Mouse (Mus musculus): ENCODE results near the gene Rims1. TPM values are rescaled to one million over a fixed set of nuclear protein-coding genes. Genes with fewer than 3 reads are reported as not detected.

Rims1 gene
- total RNA-seq (2015; ENCODE audit: low replicate concordance) (not detected in 2 replicates), total RNA-seq (2017; ENCODE audit: low replicate concordance) (not detected in 2 replicates)

DNA sequence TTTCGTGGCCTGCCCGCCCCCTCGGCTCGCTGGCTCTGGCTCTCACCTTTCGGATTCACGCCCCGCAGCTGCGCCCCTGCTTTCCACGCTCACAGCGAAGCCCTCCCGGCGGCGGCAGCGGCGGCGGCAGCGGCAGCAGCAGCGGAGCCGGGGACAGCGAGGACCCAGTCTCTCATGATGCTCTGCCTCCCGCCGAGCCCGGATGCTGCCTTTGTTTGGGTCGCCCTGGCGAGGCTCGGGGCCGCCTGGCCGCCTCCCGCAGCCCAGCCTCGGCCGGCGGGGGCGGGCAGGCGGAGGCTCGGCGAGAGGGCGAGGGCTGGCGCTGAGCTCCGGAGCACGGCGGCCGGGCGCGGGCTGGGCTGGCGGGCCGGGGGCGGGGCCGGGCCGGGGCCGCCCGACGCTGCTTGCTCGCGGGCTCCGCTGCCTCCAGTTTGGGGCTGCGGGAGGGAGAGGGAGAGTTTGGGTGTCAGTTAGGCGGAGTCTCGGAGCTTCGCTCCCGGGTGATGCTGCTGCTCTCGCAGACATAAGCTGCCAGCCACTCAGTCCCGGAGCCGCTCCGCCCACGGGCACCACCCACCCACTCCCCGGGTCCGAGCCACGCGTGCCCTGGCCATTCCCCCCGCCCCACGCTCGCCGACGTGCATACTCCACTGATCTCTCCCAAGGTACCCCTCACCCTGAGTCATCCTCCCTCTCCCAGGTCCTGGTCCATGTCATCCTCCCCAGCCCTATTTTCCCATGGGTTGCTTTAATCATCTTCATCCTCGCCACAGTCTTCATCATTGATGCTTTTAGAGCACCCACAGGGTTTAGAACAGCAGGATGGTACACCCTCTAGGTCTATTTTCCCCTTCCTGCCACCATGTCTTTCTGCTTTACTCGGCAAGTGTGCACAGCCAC lies at the start of gene Rims1:
Rims1 (minus strand) TSS at position 269 of the 900 bp plus-strand sequence.
- ATAC-seq (replicated peaks; ENCODE audit: low FRiP score, poor library complexity, severe bottlenecking), result no peak

DNA sequence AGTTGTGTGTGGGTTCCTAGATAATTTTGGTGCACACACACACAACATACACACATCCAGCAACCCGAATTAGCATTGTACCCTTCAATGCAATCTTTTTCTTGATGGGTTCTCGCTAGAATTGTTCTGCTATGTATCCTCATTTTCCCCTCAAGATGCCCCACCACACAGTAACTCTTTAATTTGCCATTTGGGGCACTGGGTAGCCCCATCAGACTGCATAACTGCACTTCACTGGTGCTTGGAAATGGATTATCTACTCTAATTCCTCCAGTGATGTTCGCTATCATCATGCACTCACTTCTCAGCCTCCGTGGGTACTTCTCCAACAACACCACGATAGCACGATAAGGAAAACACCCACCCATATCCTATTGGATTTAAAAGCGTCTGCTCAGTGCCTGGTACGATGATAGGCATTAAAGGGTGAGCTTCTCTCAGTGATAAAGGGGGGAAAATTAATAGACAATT lies 867 bp upstream of the Rims1 start:
- no peak for ATAC-seq (replicated peaks; ENCODE audit: low FRiP score, poor library complexity, severe bottlenecking)

DNA sequence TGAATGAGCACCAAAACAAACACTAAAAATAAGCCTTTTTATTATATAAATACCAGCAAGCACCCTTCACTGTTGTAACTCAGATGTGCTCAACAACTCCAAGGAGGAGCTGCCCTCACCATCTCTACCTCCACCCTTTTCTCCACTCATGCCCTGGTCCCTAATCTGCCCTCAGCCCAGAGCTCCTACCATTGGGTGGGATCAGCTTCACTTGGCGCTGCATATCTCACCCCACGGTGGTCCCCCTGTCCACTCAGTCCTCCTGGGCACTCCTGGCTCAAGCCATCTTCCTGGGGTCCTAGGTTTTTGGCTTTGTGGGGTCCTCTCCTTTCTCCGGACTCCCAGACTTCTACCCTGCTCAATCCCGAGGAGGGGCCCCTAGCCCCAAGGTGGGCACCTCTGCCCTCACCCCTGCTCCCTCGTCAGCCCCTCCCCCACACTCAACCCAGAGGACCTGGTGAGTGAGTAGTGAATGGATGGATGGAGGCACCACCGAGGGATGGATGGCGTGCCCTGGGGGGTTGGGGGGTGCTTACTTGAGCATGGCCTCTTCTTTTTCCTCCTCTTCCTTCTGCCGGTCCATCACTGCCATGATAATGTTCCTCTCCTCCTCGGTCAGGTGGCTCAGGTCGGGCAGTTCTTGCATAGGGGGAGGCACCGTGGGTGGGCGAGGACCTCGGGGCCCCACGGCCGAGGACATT lies 619 bp downstream of the Rims1 start:
- no peak for ATAC-seq (replicated peaks; ENCODE audit: low FRiP score, poor library complexity, severe bottlenecking)

DNA sequence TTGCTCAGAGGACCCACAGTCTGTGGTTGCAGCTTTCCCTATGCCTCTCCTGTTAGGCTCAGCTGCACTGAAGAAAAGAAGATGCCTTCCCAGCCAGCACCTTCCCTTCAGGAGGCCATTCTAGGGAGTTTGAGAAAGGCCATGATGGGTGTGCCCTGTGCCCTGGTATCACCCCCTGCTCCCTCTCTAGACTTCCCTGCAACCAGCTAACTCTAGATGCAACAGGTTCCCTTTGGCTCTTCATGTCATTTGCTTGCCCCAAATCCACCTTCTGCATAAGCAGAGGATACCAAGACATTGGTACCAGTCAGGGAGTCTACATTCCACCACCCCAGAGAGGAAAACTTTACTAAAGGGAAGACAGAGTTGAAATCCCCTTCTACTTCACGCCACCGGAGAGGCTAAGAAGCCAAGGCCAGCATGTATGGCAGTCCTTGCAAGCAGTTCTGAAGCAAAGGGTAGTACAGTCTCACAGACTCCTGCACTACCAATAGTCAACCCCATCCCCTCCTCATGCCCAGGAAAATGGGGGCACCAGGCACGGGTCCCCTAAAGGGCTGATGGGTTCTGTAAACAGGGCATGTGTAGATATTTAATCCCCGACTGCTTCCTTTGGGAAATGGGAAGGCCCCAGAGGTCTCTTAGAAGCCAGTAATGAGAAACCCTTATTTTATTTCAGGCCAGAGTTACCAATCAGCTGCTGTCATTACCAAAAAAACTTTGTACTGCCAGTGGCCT lies 1.5 kb downstream of the Rims1 start:
- ATAC-seq (replicated peaks; ENCODE audit: low FRiP score, poor library complexity, severe bottlenecking), result no peak

DNA sequence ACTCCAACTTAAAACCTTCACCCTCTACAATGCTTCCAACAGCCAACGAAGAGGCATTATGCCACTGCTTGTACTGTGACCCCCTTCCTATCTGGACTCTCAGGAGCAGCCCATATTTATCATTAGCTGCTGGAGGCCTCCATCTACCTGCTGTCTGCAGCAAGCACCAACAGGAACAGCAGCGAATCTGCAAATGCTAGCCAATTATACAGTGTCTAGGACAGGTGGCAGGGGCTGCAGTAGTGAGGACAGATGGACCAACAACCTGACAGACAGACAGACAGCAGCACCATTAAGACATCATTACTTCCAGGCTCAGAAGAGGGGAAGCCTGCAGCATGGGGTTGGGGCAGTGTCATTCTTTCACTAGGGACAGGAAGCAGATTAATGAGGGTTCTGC lies 2.3 kb downstream of the Rims1 start:
- no peak for ATAC-seq (replicated peaks; ENCODE audit: low FRiP score, poor library complexity, severe bottlenecking)

DNA sequence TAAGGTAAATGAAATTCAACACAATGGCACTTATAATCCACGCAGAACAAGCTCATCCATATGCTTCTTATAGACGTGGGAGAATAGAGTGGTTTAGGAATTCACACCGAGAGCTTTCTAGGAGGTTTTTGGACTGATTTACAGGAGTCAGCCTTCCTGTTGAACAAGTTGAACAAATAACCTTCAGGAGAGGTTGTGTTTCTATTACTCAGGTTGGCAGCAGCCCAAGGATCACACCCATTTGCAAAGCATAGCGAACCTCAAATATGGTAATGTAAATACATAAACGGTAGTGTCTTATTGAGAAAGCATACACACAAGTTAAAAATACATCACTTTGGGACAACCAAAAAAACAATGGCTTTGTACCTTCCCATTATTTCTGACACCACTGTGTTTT lies 5.5 kb downstream of the Rims1 start:
- ATAC-seq (replicated peaks; ENCODE audit: low FRiP score, poor library complexity, severe bottlenecking), result no peak

DNA sequence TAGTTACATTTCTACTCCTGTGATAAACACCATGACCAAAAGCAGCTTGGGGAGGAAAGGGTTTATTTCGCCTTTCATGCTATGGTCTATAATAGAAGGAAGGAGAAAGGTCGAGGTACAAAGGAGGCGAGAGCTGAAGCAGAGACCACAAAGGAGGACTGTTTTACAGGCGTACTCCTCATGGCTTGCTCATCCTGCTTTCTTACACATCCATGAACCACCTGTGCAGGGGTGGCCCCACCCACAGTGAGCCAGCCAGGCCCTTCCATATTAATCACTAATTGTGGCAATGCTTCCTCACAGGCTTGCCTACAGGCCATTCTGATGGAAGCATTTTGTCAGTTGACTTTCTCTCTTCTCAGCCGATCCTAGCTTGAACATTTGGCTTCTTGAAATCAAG lies 8.7 kb downstream of the Rims1 start:
- ATAC-seq (replicated peaks; ENCODE audit: low FRiP score, poor library complexity, severe bottlenecking), result no peak

DNA sequence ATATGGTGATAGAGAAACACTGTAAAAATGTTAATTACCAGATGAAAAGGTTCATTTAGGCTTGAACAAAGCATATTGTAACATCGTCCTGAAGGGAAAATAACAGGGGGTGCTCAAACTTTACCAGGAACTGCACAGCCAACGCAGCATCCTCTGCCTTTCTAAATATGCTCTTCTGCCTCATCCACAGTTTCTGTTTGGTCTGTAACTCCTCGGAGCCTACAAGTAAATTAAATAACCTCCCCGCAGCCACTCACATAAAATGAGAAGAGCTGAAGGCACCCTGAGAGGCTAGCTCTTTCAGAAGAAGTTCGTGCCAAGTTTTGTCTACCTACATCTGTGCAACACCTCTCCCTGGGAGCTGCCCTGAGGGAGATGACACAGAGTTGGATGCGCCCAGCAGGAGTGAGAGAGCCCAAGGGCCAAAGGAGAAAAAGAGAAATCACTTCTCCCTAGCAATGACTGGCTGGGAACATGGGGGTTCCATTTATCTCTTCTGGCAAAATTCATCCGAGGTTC lies 16.3 kb downstream of the Rims1 start:
- no peak for ATAC-seq (replicated peaks; ENCODE audit: low FRiP score, poor library complexity, severe bottlenecking)

DNA sequence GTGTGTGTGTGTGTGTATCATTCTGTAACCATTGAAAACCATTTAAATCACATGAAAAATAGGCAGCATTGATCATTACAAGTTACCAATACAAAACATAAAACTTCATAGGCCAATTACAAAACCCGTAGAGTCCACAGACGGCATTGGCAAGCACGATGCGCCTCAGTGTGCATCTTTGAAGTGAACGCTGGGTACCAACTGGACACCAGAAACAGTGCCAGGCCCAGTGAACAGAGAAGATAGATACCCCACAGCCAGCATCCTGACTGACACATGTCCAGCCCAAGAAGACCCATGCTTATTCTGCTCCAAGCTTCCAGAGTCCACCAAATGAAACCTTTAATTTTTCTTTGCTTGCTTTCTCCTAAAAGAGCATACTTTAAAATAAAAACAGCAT lies 18.2 kb downstream of the Rims1 start:
- no peak for ATAC-seq (replicated peaks; ENCODE audit: low FRiP score, poor library complexity, severe bottlenecking)

DNA sequence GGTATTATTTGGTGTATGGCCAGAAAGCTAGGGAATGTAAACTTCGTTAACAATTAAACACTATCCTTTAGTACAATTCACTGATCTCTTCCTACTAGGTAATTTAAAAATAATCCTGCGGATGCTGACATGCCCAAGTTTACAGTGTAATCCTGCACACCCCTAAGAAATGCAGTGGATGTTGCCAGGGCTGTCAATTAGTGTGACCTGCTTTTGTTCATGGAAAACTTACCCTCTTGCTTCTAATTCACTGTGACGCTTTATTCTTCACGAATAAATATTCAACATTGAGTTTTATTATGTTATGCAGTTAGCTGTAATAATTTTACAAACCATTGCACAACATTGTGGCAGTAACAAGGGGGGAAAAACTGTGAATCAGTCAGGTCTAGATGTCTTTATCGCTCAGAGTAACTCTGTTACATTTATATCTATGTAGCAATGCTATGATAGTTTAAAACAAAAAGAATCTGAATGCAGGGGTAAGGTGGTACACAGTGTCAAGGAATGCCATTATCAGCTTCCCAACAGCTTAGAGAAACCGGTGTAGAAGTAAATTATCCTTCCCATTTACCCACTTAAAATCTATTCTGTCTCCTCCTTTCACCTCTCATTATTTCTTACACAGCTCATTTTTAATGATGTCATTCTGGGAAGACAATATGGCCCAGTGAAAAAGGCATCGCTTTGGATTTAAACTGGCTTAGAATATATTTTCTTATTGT lies 35.1 kb downstream of the Rims1 start:
- ATAC-seq (replicated peaks; ENCODE audit: low FRiP score, poor library complexity, severe bottlenecking), result no peak

DNA sequence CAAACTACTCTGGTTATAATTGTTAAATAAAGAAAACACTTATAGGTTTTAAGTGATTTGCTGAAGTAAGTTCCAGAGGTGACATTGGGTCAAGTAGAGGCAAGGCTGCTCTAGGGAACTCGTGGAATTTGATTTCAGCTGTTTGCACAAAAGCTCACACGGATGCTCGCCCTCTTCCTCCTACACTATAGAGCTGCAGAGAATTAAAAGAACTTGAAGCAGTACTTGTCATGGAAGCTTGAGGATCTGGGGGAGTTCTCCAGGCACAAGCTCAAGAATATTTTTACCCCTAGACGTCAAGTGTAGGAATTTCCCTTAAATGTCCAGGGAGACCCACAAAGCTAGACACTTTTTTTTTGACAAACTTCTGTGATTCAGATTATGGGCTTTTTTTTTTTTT lies 42.4 kb downstream of the Rims1 start:
- no peak for ATAC-seq (replicated peaks; ENCODE audit: low FRiP score, poor library complexity, severe bottlenecking)

DNA sequence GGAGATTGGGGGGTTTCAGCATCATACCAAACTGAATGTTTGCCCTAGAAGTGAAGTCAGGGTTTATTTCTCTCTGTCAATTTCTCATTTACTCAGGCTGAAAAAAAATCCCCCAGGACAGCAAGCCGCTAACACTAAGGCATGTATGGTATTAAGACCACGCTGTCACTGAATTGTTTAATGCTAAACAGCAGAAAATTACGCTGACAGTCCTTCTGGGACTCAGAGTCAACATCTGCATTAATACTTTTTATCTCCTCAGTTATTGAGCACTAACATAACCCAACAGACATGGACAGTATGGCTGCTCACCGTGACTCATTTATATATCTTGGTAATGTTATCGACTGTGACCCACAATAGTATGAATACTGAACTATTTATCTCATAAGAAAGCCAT lies 43.0 kb downstream of the Rims1 start:
- ATAC-seq (replicated peaks; ENCODE audit: low FRiP score, poor library complexity, severe bottlenecking), result no peak

DNA sequence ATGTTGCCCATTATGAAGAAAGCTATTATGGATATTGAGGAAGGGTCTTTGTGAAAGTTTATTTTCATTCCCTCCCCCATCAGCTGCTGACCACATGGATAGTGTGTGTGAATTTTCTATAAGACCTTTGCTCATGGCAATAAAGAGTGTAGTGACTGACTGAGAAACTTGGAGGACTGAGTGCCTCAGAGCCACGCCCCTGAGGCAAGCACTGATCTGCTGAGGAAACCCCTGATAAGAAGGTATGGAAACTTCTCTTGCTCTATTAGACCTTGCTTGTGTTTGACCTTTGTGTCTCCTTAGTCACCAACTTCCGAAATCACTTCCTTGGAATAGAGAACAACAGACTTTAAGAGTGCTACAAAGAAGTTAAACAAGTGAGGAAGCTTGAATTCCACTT lies 55.3 kb downstream of the Rims1 start:
- ATAC-seq (replicated peaks; ENCODE audit: low FRiP score, poor library complexity, severe bottlenecking), result no peak

DNA sequence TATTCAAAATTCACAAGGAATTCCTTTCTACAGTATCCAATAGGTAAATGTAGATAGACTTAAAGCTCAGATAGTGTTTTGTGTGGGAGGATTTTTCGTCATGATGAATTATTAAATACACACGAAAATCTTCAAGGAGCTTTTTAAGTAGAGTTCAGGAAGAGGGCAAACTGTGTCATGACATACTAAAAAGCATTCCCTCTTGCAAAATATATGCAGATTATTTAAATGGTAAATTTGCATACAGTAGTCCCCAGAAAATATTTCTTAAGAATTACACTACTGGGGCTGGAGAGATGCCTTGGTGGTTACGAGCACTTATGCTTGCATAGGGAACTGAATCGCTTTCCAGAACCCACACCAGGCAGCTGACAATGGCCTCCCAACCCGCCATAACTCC lies 61.1 kb downstream of the Rims1 start:
- ATAC-seq (replicated peaks; ENCODE audit: low FRiP score, poor library complexity, severe bottlenecking), result no peak

DNA sequence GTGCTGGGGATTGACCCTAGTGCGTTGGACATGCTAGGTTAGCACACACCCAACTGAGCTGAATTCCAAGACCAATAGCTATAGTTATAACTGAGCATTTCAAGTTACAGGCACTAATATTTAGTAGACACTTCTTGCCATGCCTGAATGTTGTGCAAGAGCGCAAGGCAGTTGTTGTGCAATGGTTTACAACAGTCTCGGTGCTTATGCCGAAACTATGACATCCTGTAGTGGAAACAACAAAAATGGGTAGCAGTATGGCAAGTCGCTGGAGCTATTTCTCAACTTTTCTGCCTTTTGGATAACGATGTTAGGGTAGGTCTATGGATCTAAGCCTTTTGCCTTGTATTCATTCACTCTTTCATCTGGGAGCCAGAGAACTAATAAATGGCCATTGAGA lies 68.3 kb downstream of the Rims1 start:
- no peak for ATAC-seq (replicated peaks; ENCODE audit: low FRiP score, poor library complexity, severe bottlenecking)

DNA sequence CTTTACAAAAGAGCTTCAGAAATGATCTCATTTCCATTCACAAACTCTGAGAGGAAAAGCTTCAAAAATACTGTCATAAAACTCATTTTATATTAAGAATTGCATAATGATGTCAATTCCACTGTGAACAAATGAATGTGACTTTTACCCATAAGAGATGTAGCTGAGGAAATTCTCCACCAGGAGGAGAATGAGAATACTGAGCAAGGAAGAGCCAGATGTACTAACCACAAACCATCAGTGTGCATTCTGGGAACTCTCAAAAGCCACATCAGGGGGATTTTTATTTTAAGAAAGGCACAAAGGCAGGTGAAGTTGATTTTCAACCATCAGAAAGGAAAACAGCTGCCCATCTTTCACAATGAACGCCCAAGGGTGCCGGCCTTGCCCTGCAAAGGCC lies 71.4 kb downstream of the Rims1 start:
- no peak for ATAC-seq (replicated peaks; ENCODE audit: low FRiP score, poor library complexity, severe bottlenecking)

DNA sequence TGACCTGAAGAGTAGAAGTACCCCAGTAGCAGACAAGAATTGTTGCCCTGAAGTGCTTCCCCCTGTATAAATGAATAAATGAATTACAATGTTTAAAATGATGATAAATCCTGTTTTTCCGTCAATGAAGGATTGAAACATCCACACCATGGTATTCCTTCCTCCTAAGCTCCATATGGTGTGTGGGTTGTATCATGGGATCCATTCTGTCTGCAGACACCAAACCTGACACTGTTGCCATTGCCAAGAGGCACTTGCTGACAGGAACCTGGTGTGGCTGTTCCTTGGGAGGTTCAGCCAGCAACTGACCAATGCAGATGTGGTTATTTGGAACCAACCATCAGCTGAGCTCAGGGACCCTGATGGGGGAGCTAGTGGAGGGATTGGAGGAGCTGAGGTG lies 72.5 kb downstream of the Rims1 start:
- ATAC-seq (replicated peaks; ENCODE audit: low FRiP score, poor library complexity, severe bottlenecking), result no peak

DNA sequence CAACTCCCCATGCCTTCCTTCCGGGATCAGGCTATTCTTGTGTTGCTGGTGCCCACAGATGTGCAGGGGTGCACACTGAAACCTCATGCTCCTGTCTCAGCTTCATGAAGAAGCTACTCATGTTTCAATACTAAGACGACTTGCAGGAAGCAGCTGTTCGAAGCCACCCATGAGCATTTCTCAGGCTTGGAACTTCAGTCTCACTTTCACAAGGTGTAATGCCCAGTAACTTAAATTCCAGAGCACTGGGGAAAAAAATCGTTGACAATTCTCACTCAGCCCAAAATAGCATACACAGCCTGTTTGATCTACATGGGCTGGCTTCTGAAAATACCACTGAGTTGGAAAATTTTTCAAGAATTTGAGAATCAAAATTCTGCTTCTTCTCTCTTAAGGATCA lies 77.6 kb downstream of the Rims1 start:
- no peak for ATAC-seq (replicated peaks; ENCODE audit: low FRiP score, poor library complexity, severe bottlenecking)

DNA sequence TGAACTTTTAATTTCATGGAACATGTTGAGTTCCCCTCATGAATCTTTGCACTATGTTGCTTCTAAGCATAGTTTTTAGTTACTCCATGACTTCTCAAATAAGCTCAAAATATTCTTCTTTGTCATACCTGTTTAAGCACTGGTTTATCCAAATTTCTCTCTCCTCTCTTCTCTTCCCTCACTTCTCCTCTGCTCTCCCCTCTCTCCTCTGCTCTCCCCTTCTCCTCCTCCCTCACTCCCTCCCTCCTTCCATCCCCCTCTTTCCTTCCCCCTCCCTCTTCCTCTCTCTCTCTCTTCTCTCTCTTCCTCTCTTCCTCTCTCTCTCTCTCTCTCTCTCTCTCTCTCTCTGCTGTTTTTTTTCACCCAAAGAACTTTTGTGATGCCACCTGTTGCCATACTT lies 84.1 kb downstream of the Rims1 start:
- ATAC-seq (replicated peaks; ENCODE audit: low FRiP score, poor library complexity, severe bottlenecking), result no peak

DNA sequence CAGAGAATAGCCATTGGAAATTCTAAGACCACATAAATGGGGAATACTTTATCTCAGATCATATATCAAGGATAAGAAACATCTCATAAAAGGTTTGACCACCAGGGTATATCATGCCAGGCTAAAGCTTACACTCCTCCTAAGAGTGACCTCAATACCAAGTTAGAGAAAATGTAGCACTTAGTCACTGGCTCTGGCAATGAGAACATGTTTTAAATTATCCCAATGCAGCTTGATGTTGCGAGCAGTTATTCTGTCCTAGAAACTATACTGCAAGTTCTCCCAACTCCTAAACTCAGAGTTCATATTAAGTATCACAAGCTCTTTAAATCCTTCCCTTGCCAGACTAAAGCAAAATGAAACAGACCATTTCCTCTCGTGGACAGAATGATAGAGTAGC lies 85.1 kb downstream of the Rims1 start:
- ATAC-seq (replicated peaks; ENCODE audit: low FRiP score, poor library complexity, severe bottlenecking), result no peak

Measured in erythroblast, adult 5-6 weeks (primary cell).